Mouse (Mus musculus) lung, embryonic 16.5 days (tissue): Measurements from ENCODE around the gene Cobll1. TPM values are rescaled to one million over a fixed set of nuclear protein-coding genes. Genes with fewer than 3 reads are reported as not detected.
A peak's percentile ranks its signal among the peaks of the same experiment; 100 is the strongest.

Experiments used
- ATAC-seq: fragments of 200-750 bp; cut with Nextera tagmentation; 2 replicates; pipeline ENCODE4 v1.8.0; 2017; ENCODE audit warnings: low read depth, mild to moderate bottlenecking, moderate library complexity
- H3K27ac ChIP-seq: fragments of 300-500 bp; sonication (generic); 2 replicates; pipeline ENCODE4 v1.5.1; 2014; ENCODE audit warnings: mild to moderate bottlenecking, control low read depth, low read length
- H3K27me3 ChIP-seq: fragments of 300-500 bp; sonication (generic); 2 replicates; pipeline ENCODE4 v1.6.1; 2014; ENCODE audit warnings: low read depth, low read length, mixed read lengths; ENCODE audit not compliant: control insufficient read depth, insufficient read depth
- H3K36me3 ChIP-seq: fragments of 300-500 bp; sonication (generic); 2 replicates; pipeline ENCODE4 v1.6.1; 2014; ENCODE audit warnings: low read length; ENCODE audit not compliant: control insufficient read depth, insufficient read depth
- H3K4me1 ChIP-seq: fragments of 300-500 bp; sonication (generic); replicated peaks from 2 replicates; pipeline ENCODE4 v1.6.1; 2014; ENCODE audit warnings: low read length, mixed read lengths; ENCODE audit not compliant: control insufficient read depth, insufficient read depth
- H3K4me2 ChIP-seq: fragments of 300-500 bp; sonication (generic); 2 replicates; pipeline ENCODE4 v1.6.1; 2014; ENCODE audit warnings: low read depth, low read length, control low read depth
- H3K4me3 ChIP-seq: fragments of 300-500 bp; sonication (generic); 2 replicates; pipeline ENCODE4 v1.5.1; 2014; ENCODE audit warnings: mild to moderate bottlenecking, low read length, control low read depth
- H3K9ac ChIP-seq: fragments of 300-500 bp; sonication (generic); 2 replicates; pipeline ENCODE4 v1.6.1; 2014; ENCODE audit warnings: low read length, control low read depth
- H3K9me3 ChIP-seq: fragments of 300-500 bp; sonication (generic); 2 replicates; pipeline ENCODE4 v1.6.1; 2016; ENCODE audit warnings: low read length; ENCODE audit not compliant: control insufficient read depth
- WGBS: fragments of 180-500 bp; shearing (Covaris S2); extraction: QIAGEN DNeasy Blood & Tissue Kit; methylation state at CpG from one replicate; pipeline ENCODE4 v1.1.7; 2014; 5-methylcytosine and 5-hydroxymethylcytosine counted together
- polyA plus RNA-seq: library from polyadenylated mRNA; unstranded; fragments of >200 nt; fragmentation: Nextera tagmentation; extraction: Ambion mirVana; gene quantifications from 2 replicates; pipeline ENCODE4 v1.2.1, GENCODE M21; 2015

Cobll1 gene
- polyA plus RNA-seq, 1 experiment from 2014 or later: 11.1 TPM

GRCm38 (mm10) chr2:65113191-65113590 is 126.0 kb downstream of the Cobll1 start:
- no peak overlapping the region for H3K9ac ChIP-seq
- H3K27me3 ChIP-seq: no peaks in the 10 kb centered on the region
- peak; percentile 43; the same call in 1 of the 2 replicates for ATAC-seq

GRCm38 (mm10) chr2:65104569-65104968 is 134.6 kb downstream of the Cobll1 start:
- no peak for ATAC-seq
- 88% methylated on average over 6 of the region's 6 CpGs for WGBS
- Histone ChIP-seq H3K36me3 (peaks cover 2% of the 10 kb centered on the region; the same call in 1 of the 2 replicates), H3K9ac (no peak overlapping the region), H3K4me3 (no peak overlapping the region), H3K9me3 (no peaks in the 10 kb centered on the region), H3K4me2 (no peak overlapping the region), H3K27ac (no peak overlapping the region), H3K4me1 (no peaks in the 10 kb centered on the region), H3K27me3 (no peaks in the 10 kb centered on the region)

More at GRCm38 (mm10) chr2:65113191-65113590, 126.0 kb downstream of the Cobll1 start:
- peak overlapping the region; percentile 43 for H3K27ac ChIP-seq
- H3K36me3 ChIP-seq: no peaks in the 10 kb centered on the region
- H3K4me1 ChIP-seq: peaks cover 4% of the 10 kb centered on the region
- H3K9me3 ChIP-seq: no peaks in the 10 kb centered on the region
- no peak overlapping the region for H3K4me3 ChIP-seq
- 50% methylated on average over 4 of the region's 4 CpGs for WGBS
- H3K4me2 ChIP-seq: no peak overlapping the region

GRCm38 (mm10) chr2:65103801-65104200 is 135.4 kb downstream of the Cobll1 start:
- Histone ChIP-seq H3K4me2 (no peak overlapping the region), H3K27ac (no peak overlapping the region), H3K27me3 (no peaks in the 10 kb centered on the region), H3K9ac (no peak overlapping the region), H3K36me3 (peaks cover 2% of the 10 kb centered on the region; the same call in 1 of the 2 replicates), H3K4me1 (no peaks in the 10 kb centered on the region), H3K9me3 (no peaks in the 10 kb centered on the region), H3K4me3 (no peak overlapping the region)
- peak; percentile 74 for ATAC-seq
- WGBS: 35% methylated on average over 3 of the region's 3 CpGs

- no peak for ATAC-seq
- Histone ChIP-seq H3K4me2 (no peak overlapping the region), H3K4me1 (no peaks in the 10 kb centered on the region), H3K27me3 (no peaks in the 10 kb centered on the region), H3K9me3 (no peaks in the 10 kb centered on the region), H3K27ac (no peak overlapping the region), H3K9ac (no peak overlapping the region), H3K4me3 (no peak overlapping the region), H3K36me3 (peaks cover 2% of the 10 kb centered on the region; the same call in 1 of the 2 replicates)
- WGBS: 85% methylated on average over 2 of the region's 2 CpGs
Measured at GRCm38 (mm10) chr2:65101388-65101787, 137.8 kb downstream of the Cobll1 start.

- Histone ChIP-seq H3K36me3 (peaks cover 2% of the 10 kb centered on the region; the same call in 1 of the 2 replicates), H3K4me1 (no peaks in the 10 kb centered on the region; the same call in none of the 2 replicates), H3K27me3 (no peaks in the 10 kb centered on the region), H3K9ac (no peak overlapping the region), H3K4me2 (no peak overlapping the region), H3K4me3 (no peak overlapping the region), H3K27ac (no peak overlapping the region), H3K9me3 (no peaks in the 10 kb centered on the region)
- 93% methylated on average over 1 of the region's 1 CpGs for WGBS
- no peak for ATAC-seq
Measured at GRCm38 (mm10) chr2:65100001-65100400, 139.2 kb downstream of the Cobll1 start.

GRCm38 (mm10) chr2:65095571-65095970 is 143.6 kb downstream of the Cobll1 start:
- Histone ChIP-seq H3K27me3 (no peaks in the 10 kb centered on the region), H3K4me2 (no peak overlapping the region), H3K4me1 (peaks cover 3% of the 10 kb centered on the region), H3K36me3 (no peaks in the 10 kb centered on the region), H3K9me3 (no peaks in the 10 kb centered on the region), H3K9ac (no peak overlapping the region), H3K27ac (peak overlapping the region; percentile 61), H3K4me3 (no peak overlapping the region)
- ATAC-seq: peak; percentile 82
- 38% methylated on average over 6 of the region's 6 CpGs for WGBS

GRCm38 (mm10) chr2:65093990-65094389 is 145.2 kb downstream of the Cobll1 start:
- H3K4me2 ChIP-seq: no peak overlapping the region
- no peak overlapping the region for H3K27ac ChIP-seq
- peak; percentile 65; the same call in 1 of the 2 replicates for ATAC-seq
- H3K36me3 ChIP-seq: no peaks in the 10 kb centered on the region
- peaks cover 3% of the 10 kb centered on the region for H3K4me1 ChIP-seq
- no peak overlapping the region for H3K4me3 ChIP-seq
- no peaks in the 10 kb centered on the region for H3K27me3 ChIP-seq
- H3K9ac ChIP-seq: no peak overlapping the region
- H3K9me3 ChIP-seq: no peaks in the 10 kb centered on the region
- 59% methylated on average over 2 of the region's 2 CpGs for WGBS

- no peak overlapping the region for H3K9ac ChIP-seq
- no peak overlapping the region for H3K4me2 ChIP-seq
- peak; percentile 50 for ATAC-seq
- no peak overlapping the region for H3K27ac ChIP-seq
- H3K4me1 ChIP-seq: peaks cover 3% of the 10 kb centered on the region
- H3K27me3 ChIP-seq: no peaks in the 10 kb centered on the region
- no peak overlapping the region for H3K4me3 ChIP-seq
- 62% methylated on average over 2 of the region's 2 CpGs for WGBS
- H3K36me3 ChIP-seq: no peaks in the 10 kb centered on the region
- no peaks in the 10 kb centered on the region for H3K9me3 ChIP-seq
Measured at GRCm38 (mm10) chr2:65090986-65091385, 148.2 kb downstream of the Cobll1 start.

- WGBS: 69% methylated on average over 3 of the region's 3 CpGs
- no peak overlapping the region for H3K4me3 ChIP-seq
- H3K4me1 ChIP-seq: no peaks in the 10 kb centered on the region
- no peak overlapping the region for H3K27ac ChIP-seq
- H3K4me2 ChIP-seq: no peak overlapping the region
- ATAC-seq: no peak
- no peak overlapping the region for H3K9ac ChIP-seq
- no peaks in the 10 kb centered on the region for H3K27me3 ChIP-seq
- no peaks in the 10 kb centered on the region for H3K36me3 ChIP-seq
- no peaks in the 10 kb centered on the region for H3K9me3 ChIP-seq
Measured at GRCm38 (mm10) chr2:65087197-65087596, 152.0 kb downstream of the Cobll1 start.

GRCm38 (mm10) chr2:65083411-65083810 is 155.8 kb downstream of the Cobll1 start:
- H3K4me1 ChIP-seq: no peaks in the 10 kb centered on the region
- no peaks in the 10 kb centered on the region for H3K36me3 ChIP-seq
- no peaks in the 10 kb centered on the region for H3K27me3 ChIP-seq
- no peak overlapping the region for H3K4me3 ChIP-seq
- H3K4me2 ChIP-seq: no peak overlapping the region
- H3K27ac ChIP-seq: no peak overlapping the region
- no peaks in the 10 kb centered on the region for H3K9me3 ChIP-seq
- H3K9ac ChIP-seq: no peak overlapping the region
- peak; percentile 64 for ATAC-seq
